Mouse (Mus musculus) intestine, embryonic 15.5 days (tissue): ENCODE measurements at regions not wholly inside any gene's neighbourhood (a gene's known extent, or its start where the extent isn't known, plus 50 kb on each side); places are given as distances from the start of the nearest gene placed in this dataset.

Experiments
- ATAC-seq: fragments of 200-750 bp; cut with Nextera tagmentation; 2 replicates; pipeline ENCODE4 v1.8.0; 2017; ENCODE audit warnings: moderate TSS enrichment, moderate library complexity
- H3K27ac ChIP-seq: fragments of 300-500 bp; sonication (generic); 2 replicates; pipeline ENCODE4 v1.5.1; 2015; ENCODE audit warnings: mild to moderate bottlenecking, inconsistent platforms
- H3K27me3 ChIP-seq: fragments of 300-500 bp; sonication (generic); replicated peaks from 2 replicates; pipeline ENCODE4 v1.6.1; 2015; ENCODE audit warnings: inconsistent platforms
- H3K36me3 ChIP-seq: fragments of 300-500 bp; sonication (generic); 2 replicates; pipeline ENCODE4 v1.6.1; 2015; ENCODE audit warnings: inconsistent platforms
- H3K4me1 ChIP-seq: fragments of 300-500 bp; sonication (generic); replicated peaks from 2 replicates; pipeline ENCODE4 v1.6.1; 2015; ENCODE audit warnings: inconsistent platforms
- H3K4me2 ChIP-seq: fragments of 300-500 bp; sonication (generic); replicated peaks from 2 replicates; pipeline ENCODE4 v1.6.1; 2015; ENCODE audit warnings: mild to moderate bottlenecking, inconsistent platforms
- H3K4me3 ChIP-seq: fragments of 300-500 bp; sonication (generic); replicated peaks from 2 replicates; pipeline ENCODE4 v1.5.1; 2015; ENCODE audit warnings: inconsistent platforms
- H3K9ac ChIP-seq: fragments of 300-500 bp; sonication (generic); 2 replicates; pipeline ENCODE4 v1.6.1; 2015; ENCODE audit warnings: inconsistent platforms
- H3K9me3 ChIP-seq: fragments of 300-500 bp; sonication (generic); 2 replicates; pipeline ENCODE4 v1.6.1; 2016; ENCODE audit warnings: inconsistent platforms
- WGBS: fragments of 180-500 bp; shearing (Covaris S2); methylation state at CpG from one replicate; pipeline ENCODE4 v1.1.7; 2015; 5-methylcytosine and 5-hydroxymethylcytosine counted together

GRCm38 (mm10) chr2:48694509-48694908 lies 119.4 kb upstream of the Acvr2a start:
- WGBS = 72% methylated on average over 3 of the region's 3 CpGs
- Histone ChIP-seq H3K27ac (no peak overlapping the region), H3K9ac (no peak overlapping the region), H3K36me3 (no peaks in the 10 kb centered on the region), H3K4me2 (no peak overlapping the region), H3K27me3 (no peaks in the 10 kb centered on the region), H3K4me1 (no peaks in the 10 kb centered on the region), H3K4me3 (no peak overlapping the region), H3K9me3 (no peaks in the 10 kb centered on the region)
- ATAC-seq = no peak

GRCm38 (mm10) chr2:48700886-48701285 lies 113.0 kb upstream of the Acvr2a start:
- no peak overlapping the region for H3K27ac ChIP-seq
- H3K9ac ChIP-seq = no peak overlapping the region
- ATAC-seq = no peak
- 39% methylated on average over 2 of the region's 2 CpGs for WGBS
- H3K9me3 ChIP-seq = no peaks in the 10 kb centered on the region
- no peak overlapping the region for H3K4me2 ChIP-seq
- H3K4me1 ChIP-seq = no peaks in the 10 kb centered on the region
- no peaks in the 10 kb centered on the region for H3K27me3 ChIP-seq
- H3K4me3 ChIP-seq = no peak overlapping the region
- H3K36me3 ChIP-seq = no peaks in the 10 kb centered on the region

- no peak overlapping the region for H3K4me2 ChIP-seq
- 43% methylated on average over 12 of the region's 12 CpGs for WGBS
- H3K27ac ChIP-seq = no peak overlapping the region
- no peaks in the 10 kb centered on the region for H3K36me3 ChIP-seq
- no peaks in the 10 kb centered on the region for H3K4me1 ChIP-seq
- no peak for ATAC-seq
- H3K9ac ChIP-seq = no peak overlapping the region
- no peaks in the 10 kb centered on the region for H3K27me3 ChIP-seq
- H3K9me3 ChIP-seq = no peaks in the 10 kb centered on the region
- H3K4me3 ChIP-seq = no peak overlapping the region
Observed at GRCm38 (mm10) chr2:48705103-48705804, 108.7 kb upstream of the Acvr2a start.

- Histone ChIP-seq H3K36me3 (no peaks in the 10 kb centered on the region), H3K27me3 (no peaks in the 10 kb centered on the region), H3K27ac (no peak overlapping the region), H3K9ac (no peak overlapping the region), H3K4me1 (no peaks in the 10 kb centered on the region), H3K4me2 (no peak overlapping the region), H3K9me3 (no peaks in the 10 kb centered on the region), H3K4me3 (no peak overlapping the region)
- WGBS = 49% methylated on average over 3 of the region's 3 CpGs
- ATAC-seq = no peak
Observed at GRCm38 (mm10) chr2:48705805-48706150, 108.1 kb upstream of the Acvr2a start.

GRCm38 (mm10) chr2:48706188-48706587 lies 107.7 kb upstream of the Acvr2a start:
- WGBS = 37% methylated on average over 5 of the region's 5 CpGs

GRCm38 (mm10) chr2:48716206-48716605 lies 97.7 kb upstream of the Acvr2a start:
- H3K36me3 ChIP-seq = no peaks in the 10 kb centered on the region
- H3K9me3 ChIP-seq = no peaks in the 10 kb centered on the region
- H3K27ac ChIP-seq = no peak overlapping the region
- H3K4me3 ChIP-seq = no peak overlapping the region
- WGBS = 94% methylated on average over 4 of the region's 4 CpGs
- H3K4me1 ChIP-seq = no peaks in the 10 kb centered on the region
- H3K4me2 ChIP-seq = no peak overlapping the region
- H3K9ac ChIP-seq = no peak overlapping the region
- no peak for ATAC-seq
- H3K27me3 ChIP-seq = no peaks in the 10 kb centered on the region

More at GRCm38 (mm10) chr2:48706188-48706587, 107.7 kb upstream of the Acvr2a start:
- Histone ChIP-seq H3K27me3 (no peaks in the 10 kb centered on the region), H3K27ac (no peak overlapping the region), H3K4me2 (no peak overlapping the region), H3K4me1 (no peaks in the 10 kb centered on the region), H3K9ac (no peak overlapping the region), H3K36me3 (no peaks in the 10 kb centered on the region), H3K4me3 (no peak overlapping the region), H3K9me3 (no peaks in the 10 kb centered on the region)
- no peak for ATAC-seq

GRCm38 (mm10) chr2:48717770-48718169 lies 96.1 kb upstream of the Acvr2a start:
- Histone ChIP-seq H3K9ac (no peak overlapping the region), H3K27me3 (no peaks in the 10 kb centered on the region), H3K36me3 (no peaks in the 10 kb centered on the region), H3K9me3 (no peaks in the 10 kb centered on the region), H3K4me3 (no peak overlapping the region), H3K27ac (no peak overlapping the region), H3K4me1 (no peaks in the 10 kb centered on the region), H3K4me2 (no peak overlapping the region)
- 71% methylated on average over 1 of the region's 1 CpGs for WGBS
- ATAC-seq = no peak

GRCm38 (mm10) chr2:48718261-48718660 lies 95.6 kb upstream of the Acvr2a start:
- H3K9ac ChIP-seq = no peak overlapping the region
- H3K4me3 ChIP-seq = no peak overlapping the region
- no peaks in the 10 kb centered on the region for H3K36me3 ChIP-seq
- no peaks in the 10 kb centered on the region for H3K9me3 ChIP-seq
- 67% methylated on average over 2 of the region's 2 CpGs for WGBS
- no peaks in the 10 kb centered on the region for H3K4me1 ChIP-seq
- no peak for ATAC-seq
- no peak overlapping the region for H3K27ac ChIP-seq
- no peaks in the 10 kb centered on the region for H3K27me3 ChIP-seq
- H3K4me2 ChIP-seq = no peak overlapping the region

GRCm38 (mm10) chr2:48730780-48731179 lies 83.1 kb upstream of the Acvr2a start:
- ATAC-seq = no peak
- Histone ChIP-seq H3K27ac (no peak overlapping the region), H3K4me2 (no peak overlapping the region), H3K36me3 (no peaks in the 10 kb centered on the region), H3K4me1 (no peaks in the 10 kb centered on the region), H3K9ac (no peak overlapping the region), H3K27me3 (no peaks in the 10 kb centered on the region), H3K4me3 (no peak overlapping the region), H3K9me3 (no peaks in the 10 kb centered on the region)
- 33% methylated on average over 8 of the region's 8 CpGs for WGBS

GRCm38 (mm10) chr2:48733936-48734335 lies 80.0 kb upstream of the Acvr2a start:
- no peaks in the 10 kb centered on the region for H3K27me3 ChIP-seq
- no peak overlapping the region for H3K27ac ChIP-seq
- no peaks in the 10 kb centered on the region for H3K9me3 ChIP-seq
- H3K9ac ChIP-seq = no peak overlapping the region
- no peak overlapping the region for H3K4me3 ChIP-seq
- ATAC-seq = no peak
- no peaks in the 10 kb centered on the region for H3K4me1 ChIP-seq
- 96% methylated on average over 1 of the region's 1 CpGs for WGBS
- no peaks in the 10 kb centered on the region for H3K36me3 ChIP-seq
- H3K4me2 ChIP-seq = no peak overlapping the region

GRCm38 (mm10) chr2:48734521-48734920 lies 79.4 kb upstream of the Acvr2a start:
- ATAC-seq = no peak
- no peak overlapping the region for H3K4me2 ChIP-seq
- no peaks in the 10 kb centered on the region for H3K9me3 ChIP-seq
- no peak overlapping the region for H3K4me3 ChIP-seq
- 84% methylated on average over 6 of the region's 6 CpGs for WGBS
- no peaks in the 10 kb centered on the region for H3K4me1 ChIP-seq
- no peak overlapping the region for H3K27ac ChIP-seq
- H3K27me3 ChIP-seq = no peaks in the 10 kb centered on the region
- H3K9ac ChIP-seq = no peak overlapping the region
- no peaks in the 10 kb centered on the region for H3K36me3 ChIP-seq

- no peak for ATAC-seq
- no peak overlapping the region for H3K9ac ChIP-seq
- no peaks in the 10 kb centered on the region for H3K27me3 ChIP-seq
- no peak overlapping the region for H3K4me2 ChIP-seq
- H3K9me3 ChIP-seq = no peaks in the 10 kb centered on the region
- H3K36me3 ChIP-seq = no peaks in the 10 kb centered on the region
- 63% methylated on average over 2 of the region's 2 CpGs for WGBS
- H3K4me3 ChIP-seq = no peak overlapping the region
- H3K27ac ChIP-seq = no peak overlapping the region
- H3K4me1 ChIP-seq = no peaks in the 10 kb centered on the region
Observed at GRCm38 (mm10) chr2:48736312-48736711, 77.6 kb upstream of the Acvr2a start.
